Mouse (Mus musculus) adrenal gland, postnatal 10 days (tissue): ENCODE data around the gene Hecw2. TPM values are rescaled to one million over a fixed set of nuclear protein-coding genes. Genes with fewer than 3 reads are reported as not detected.

Experiments
- DNase-seq: peaks from one replicate; pipeline ENCODE4 v3.0.0; 2021; ENCODE audit warnings: mixed read lengths
- total RNA-seq, 2 experiments: library from RNA; stranded (reverse); gene quantifications; 2 replicates each; pipeline ENCODE4 v1.2.3; 2021

Hecw2 gene
- total RNA-seq, 2 experiments from 2014 or later = 8.9 to 13.0 TPM

GRCm38 (mm10) chr1:53889806-53890205, 305.2 kb downstream of the Hecw2 start:
- no peak for DNase-seq

- DNase-seq = no peak
Observed at GRCm38 (mm10) chr1:53882480-53882879, 312.5 kb downstream of the Hecw2 start.

- no peak for DNase-seq
Observed at GRCm38 (mm10) chr1:53875919-53876318, 319.0 kb downstream of the Hecw2 start.

GRCm38 (mm10) chr1:53867316-53867715, 327.7 kb downstream of the Hecw2 start:
- DNase-seq = no peak

GRCm38 (mm10) chr1:53866374-53866902, 328.5 kb downstream of the Hecw2 start:
- DNase-seq = no peak

- no peak for DNase-seq
Observed at GRCm38 (mm10) chr1:53864046-53864445, 330.9 kb downstream of the Hecw2 start.

GRCm38 (mm10) chr1:53860611-53861010, 334.4 kb downstream of the Hecw2 start:
- DNase-seq = no peak

GRCm38 (mm10) chr1:53859175-53859574, 335.8 kb downstream of the Hecw2 start:
- DNase-seq = no peak

GRCm38 (mm10) chr1:53856501-53857103, 338.4 kb downstream of the Hecw2 start:
- DNase-seq = no peak

- DNase-seq = no peak
Observed at GRCm38 (mm10) chr1:53855732-53856131, 339.2 kb downstream of the Hecw2 start.

GRCm38 (mm10) chr1:53852086-53852610, 342.8 kb downstream of the Hecw2 start:
- no peak for DNase-seq

- no peak for DNase-seq
Observed at GRCm38 (mm10) chr1:53851334-53851733, 343.6 kb downstream of the Hecw2 start.

GRCm38 (mm10) chr1:53850891-53851290, 344.1 kb downstream of the Hecw2 start:
- peak; percentile 10 for DNase-seq

GRCm38 (mm10) chr1:53846665-53847237, 348.2 kb downstream of the Hecw2 start:
- DNase-seq = no peak

GRCm38 (mm10) chr1:53845854-53846253, 349.1 kb downstream of the Hecw2 start:
- no peak for DNase-seq

GRCm38 (mm10) chr1:53844914-53845612, 349.9 kb downstream of the Hecw2 start:
- no peak for DNase-seq

GRCm38 (mm10) chr1:53844122-53844913, 350.6 kb downstream of the Hecw2 start:
- DNase-seq = no peak

GRCm38 (mm10) chr1:53843051-53843450, 351.9 kb downstream of the Hecw2 start:
- DNase-seq = no peak

- DNase-seq = no peak
Observed at GRCm38 (mm10) chr1:53841080-53841479, 353.9 kb downstream of the Hecw2 start.

- DNase-seq = no peak
Observed at GRCm38 (mm10) chr1:53839392-53839791, 355.6 kb downstream of the Hecw2 start.

- DNase-seq = no peak
Observed at GRCm38 (mm10) chr1:53838182-53838859, 356.6 kb downstream of the Hecw2 start.

- DNase-seq = no peak
Observed at GRCm38 (mm10) chr1:53830286-53830685, 364.7 kb downstream of the Hecw2 start.
